Mouse (Mus musculus) heart, embryonic 14.5 days (tissue): ENCODE data around the gene Myo1h. TPM values are rescaled to one million over a fixed set of nuclear protein-coding genes. Genes with fewer than 3 reads are reported as not detected.

Experiments
- ATAC-seq: fragments of 200-750 bp; cut with Nextera tagmentation; 2 replicates; pipeline ENCODE4 v1.8.0; 2017; ENCODE audit warnings: low read depth, moderate TSS enrichment; ENCODE audit not compliant: insufficient number of reproducible peaks, insufficient read depth, low FRiP score
- H3K27ac ChIP-seq, 2 experiments: fragments of 200-500 bp in 1 of 2; fragments of 300-500 bp in 1 of 2; sonication (generic) in 1 of 2; replicated peaks in 1 of 2; 2 replicates each; pipeline ENCODE4 v1.5.1; 2012 to 2014; ENCODE audit warnings: low read depth in 2 of 2, low read length in 2 of 2, control low read depth in 1 of 2, mild to moderate bottlenecking in 1 of 2, mixed read lengths in 1 of 2; ENCODE audit not compliant: control insufficient read depth in 1 of 2, insufficient read depth in 1 of 2
- H3K27me3 ChIP-seq: fragments of 300-500 bp; sonication (generic); 2 replicates; pipeline ENCODE4 v1.6.1; 2014; ENCODE audit warnings: mild to moderate bottlenecking, low read length, control low read depth; ENCODE audit not compliant: control insufficient read depth, insufficient read depth
- H3K36me3 ChIP-seq: fragments of 300-500 bp; sonication (generic); 2 replicates; pipeline ENCODE4 v1.6.1; 2014; ENCODE audit warnings: mild to moderate bottlenecking, control low read depth, low read length, mixed read lengths; ENCODE audit not compliant: control insufficient read depth, insufficient read depth
- H3K4me1 ChIP-seq, 2 experiments: fragments of 200-500 bp in 1 of 2; fragments of 300-500 bp in 1 of 2; sonication (generic) in 1 of 2; 2 replicates each; pipeline ENCODE4 v1.6.1; 2012 to 2014; ENCODE audit warnings: low read length in 2 of 2, control low read depth in 1 of 2, mixed read lengths in 1 of 2; ENCODE audit not compliant: control insufficient read depth in 2 of 2, insufficient read depth in 2 of 2
- H3K4me2 ChIP-seq: fragments of 300-500 bp; sonication (generic); 2 replicates; pipeline ENCODE4 v1.6.1; 2014; ENCODE audit warnings: mild to moderate bottlenecking, low read length
- H3K4me3 ChIP-seq, 2 experiments: fragments of 200-500 bp in 1 of 2; fragments of 300-500 bp in 1 of 2; sonication (generic) in 1 of 2; 2 replicates each; pipeline ENCODE4 v1.5.1; 2012 to 2014; ENCODE audit warnings: low read length in 2 of 2, mild to moderate bottlenecking in 2 of 2, control low read depth in 1 of 2, low read depth in 1 of 2, moderate library complexity in 1 of 2; ENCODE audit not compliant: control insufficient read depth in 1 of 2, insufficient read depth in 1 of 2
- H3K9ac ChIP-seq: fragments of 300-500 bp; sonication (generic); 2 replicates; pipeline ENCODE4 v1.6.1; 2014; ENCODE audit warnings: mild to moderate bottlenecking, low read length
- H3K9me3 ChIP-seq: fragments of 300-500 bp; sonication (generic); 2 replicates; pipeline ENCODE4 v1.6.1; 2016; ENCODE audit warnings: low read length, control low read depth; ENCODE audit not compliant: control insufficient read depth
- WGBS: fragments of 180-500 bp; shearing (Covaris S2); extraction: QIAGEN DNeasy Blood & Tissue Kit; methylation state at CpG from one replicate; pipeline ENCODE4 v1.1.7; 2014; 5-methylcytosine and 5-hydroxymethylcytosine counted together
- polyA plus RNA-seq: library from polyadenylated mRNA; unstranded; fragments of >200 nt; fragmentation: Nextera tagmentation; extraction: Ambion mirVana; gene quantifications from 2 replicates; pipeline ENCODE4 v1.2.1, GENCODE M21; 2014

The Myo1h gene
- polyA plus RNA-seq, 1 experiment from 2014 or later: 1.4 TPM

GRCm38 (mm10) chr5:114372565-114372964 lies 83.6 kb downstream of the Myo1h start:
- Histone ChIP-seq H3K4me2 (peak overlapping the region; percentile 31), H3K27ac (peak overlapping the region; percentile 8 to 79; a peak in 3 of 4 replicates), H3K4me1 (peaks cover 58 to 66% of the 10 kb centered on the region in 2 experiments), H3K36me3 (peaks cover 81% of the 10 kb centered on the region), H3K9ac (0 out of 2 replicates have a peak overlapping the region, but pooled peaks have one; percentile 28), H3K9me3 (no peaks in the 10 kb centered on the region), H3K27me3 (no peaks in the 10 kb centered on the region), H3K4me3 (no peak overlapping the region)
- WGBS: 30% methylated on average over 11 of the region's 11 CpGs
- ATAC-seq: no peak

- H3K27me3 ChIP-seq: no peaks in the 10 kb centered on the region
- peak overlapping the region in 1 of 2 experiments; percentile 79; a peak in 1 of 4 replicates for H3K27ac ChIP-seq
- peak overlapping the region; percentile 3; the same call in 1 of the 2 replicates for H3K9ac ChIP-seq
- H3K36me3 ChIP-seq: peaks cover 75% of the 10 kb centered on the region
- 56% methylated on average over 11 of the region's 11 CpGs for WGBS
- no peak overlapping the region for H3K4me2 ChIP-seq
- no peaks in the 10 kb centered on the region for H3K9me3 ChIP-seq
- H3K4me3 ChIP-seq: no peak overlapping the region
- H3K4me1 ChIP-seq: peaks cover 63 to 73% of the 10 kb centered on the region in 2 experiments
- no peak for ATAC-seq
These were observed 84.2 kb downstream of the Myo1h start for GRCm38 (mm10) chr5:114373174-114373573.

DNA sequence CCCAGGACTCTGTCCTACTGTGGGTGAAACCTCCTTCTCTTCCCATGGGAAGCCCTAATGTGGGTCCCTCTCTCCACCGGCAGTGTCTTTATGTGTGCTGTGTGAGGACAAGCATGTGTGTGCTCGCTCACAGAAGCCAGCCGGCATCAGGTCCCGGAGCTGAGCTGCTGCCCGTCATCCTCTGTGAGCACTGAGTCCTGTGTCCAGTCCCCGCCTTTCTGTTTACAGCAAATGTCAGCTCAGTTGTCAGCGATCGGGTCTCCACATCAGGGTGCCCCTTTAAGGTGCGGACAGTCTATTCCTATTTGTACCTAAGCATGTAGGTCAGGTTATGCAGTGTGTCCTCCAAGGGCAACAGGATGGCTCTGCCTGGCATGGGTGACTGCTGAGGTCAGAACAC lies 84.6 kb downstream of the Myo1h start:
- peak overlapping the region; percentile 3; the same call in 1 of the 2 replicates for H3K9ac ChIP-seq
- ATAC-seq: no peak
- no peak overlapping the region for H3K4me3 ChIP-seq
- H3K27ac ChIP-seq: peak overlapping the region in 1 of 2 experiments; percentile 79; a peak in 1 of 4 replicates
- WGBS: 80% methylated on average over 9 of the region's 9 CpGs
- H3K27me3 ChIP-seq: no peaks in the 10 kb centered on the region
- H3K9me3 ChIP-seq: no peaks in the 10 kb centered on the region
- H3K4me1 ChIP-seq: peaks cover 64 to 77% of the 10 kb centered on the region in 2 experiments
- H3K36me3 ChIP-seq: peaks cover 72% of the 10 kb centered on the region
- H3K4me2 ChIP-seq: no peak overlapping the region

DNA sequence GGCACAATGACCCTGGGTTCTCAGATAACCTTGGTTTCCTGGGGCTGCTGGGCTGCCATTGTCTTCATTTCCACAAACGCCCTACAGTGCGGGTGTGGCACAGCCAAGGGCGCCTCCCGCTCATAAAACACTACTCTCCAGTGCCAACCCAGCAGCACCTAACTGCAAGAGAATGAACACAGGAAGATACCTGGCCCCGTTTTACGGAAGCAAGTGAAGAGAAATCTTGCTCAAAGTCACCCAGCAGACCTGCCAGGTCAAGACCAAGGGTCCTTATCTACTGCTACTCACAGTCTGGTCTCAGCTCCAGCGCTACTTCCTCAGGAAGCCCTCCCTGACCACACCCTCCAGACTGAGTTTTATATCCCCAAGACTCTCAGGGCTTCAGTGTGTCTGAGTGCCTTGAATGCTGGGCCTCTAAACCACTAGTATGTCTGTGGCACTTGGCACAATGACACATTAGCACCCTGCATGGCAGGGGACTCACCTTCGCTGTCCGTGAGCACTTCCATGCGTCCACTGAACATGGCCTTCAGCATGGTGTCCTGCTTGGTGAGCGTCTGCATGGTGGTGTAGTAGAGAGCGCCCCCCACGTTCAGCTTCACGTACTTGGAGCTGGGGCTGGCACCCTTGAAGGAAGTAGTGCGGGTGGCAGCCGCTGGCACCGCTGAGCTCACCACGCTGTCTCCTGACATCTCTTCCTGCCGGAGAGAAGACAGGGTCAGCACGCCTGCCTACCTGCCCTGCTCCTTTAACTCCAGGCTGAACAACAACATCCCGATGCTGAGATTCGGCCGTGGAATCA lies 85.6 kb downstream of the Myo1h start:
- Histone ChIP-seq H3K36me3 (peaks cover 61% of the 10 kb centered on the region), H3K4me1 (peaks cover 66 to 86% of the 10 kb centered on the region in 2 experiments), H3K9ac (no peak overlapping the region), H3K9me3 (no peaks in the 10 kb centered on the region), H3K27me3 (no peaks in the 10 kb centered on the region), H3K4me3 (no peak overlapping the region), H3K4me2 (peak overlapping the region; percentile 34), H3K27ac (peak overlapping the region; percentile 47 to 57)
- no peak for ATAC-seq
- WGBS: 75% methylated on average over 23 of the region's 23 CpGs

GRCm38 (mm10) chr5:114378177-114378920 lies 89.4 kb downstream of the Myo1h start:
- ATAC-seq: no peak
- Histone ChIP-seq H3K4me3 (peak overlapping the region; percentile 73 to 76), H3K27ac (peak overlapping the region; percentile 43 to 86; a peak in 3 of 4 replicates), H3K9ac (peak overlapping the region; percentile 84), H3K9me3 (no peaks in the 10 kb centered on the region), H3K4me1 (peaks cover 34 to 67% of the 10 kb centered on the region in 2 experiments), H3K27me3 (no peaks in the 10 kb centered on the region), H3K36me3 (peaks cover 34% of the 10 kb centered on the region), H3K4me2 (peak overlapping the region; percentile 95)
- 32% methylated on average over 10 of the region's 10 CpGs for WGBS

- Histone ChIP-seq H3K4me1 (peaks cover 33 to 64% of the 10 kb centered on the region in 2 experiments), H3K9me3 (no peaks in the 10 kb centered on the region), H3K27me3 (no peaks in the 10 kb centered on the region), H3K4me3 (peak overlapping the region; percentile 73 to 76), H3K27ac (peak overlapping the region in 1 of 2 experiments; percentile 86; a peak in 2 of 4 replicates), H3K36me3 (peaks cover 32% of the 10 kb centered on the region), H3K9ac (peak overlapping the region; percentile 84), H3K4me2 (peak overlapping the region; percentile 95)
- no peak for ATAC-seq
- 53% methylated on average over 6 of the region's 6 CpGs for WGBS
These were observed 90.0 kb downstream of the Myo1h start for GRCm38 (mm10) chr5:114378936-114379335.

DNA sequence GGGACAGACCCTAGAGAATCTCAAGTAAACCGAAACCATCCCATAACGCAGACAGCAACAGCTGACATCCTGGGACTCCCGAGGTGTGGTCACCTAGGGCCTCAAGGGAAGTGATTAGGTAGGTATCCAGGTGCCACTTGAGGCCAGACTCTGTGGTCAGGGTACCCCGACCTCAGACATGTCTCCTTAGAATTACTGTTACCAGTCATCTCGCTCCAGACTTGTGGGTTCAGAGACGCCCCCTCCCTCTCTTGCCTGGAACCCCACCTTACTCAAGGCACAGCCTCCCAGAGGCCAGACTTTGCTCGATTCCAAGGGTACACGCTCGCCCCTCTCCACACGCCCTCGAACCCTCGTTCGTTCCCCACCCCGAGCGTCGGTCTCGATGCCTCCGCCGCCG lies 90.8 kb downstream of the Myo1h start:
- Histone ChIP-seq H3K27ac (peak overlapping the region; percentile 86 to 88), H3K36me3 (peaks cover 30% of the 10 kb centered on the region), H3K27me3 (no peaks in the 10 kb centered on the region), H3K4me3 (peak overlapping the region; percentile 73 to 76), H3K4me2 (peak overlapping the region; percentile 95), H3K9me3 (no peaks in the 10 kb centered on the region), H3K4me1 (peaks cover 26 to 57% of the 10 kb centered on the region in 2 experiments), H3K9ac (peak overlapping the region; percentile 84)
- 3% methylated on average over 19 of the region's 20 CpGs for WGBS
- ATAC-seq: peak; percentile 16; the same call in 1 of the 2 replicates
